Mouse (Mus musculus) midbrain, embryonic 12.5 days (tissue): ENCODE data around the gene Lypd8. TPM values are rescaled to one million over a fixed set of nuclear protein-coding genes. Genes with fewer than 3 reads are reported as not detected.

Experiments used
- ATAC-seq: fragments of 200-750 bp; cut with Nextera tagmentation; 2 replicates; pipeline ENCODE4 v1.8.0; 2017; ENCODE audit warnings: low read depth, moderate TSS enrichment, moderate library complexity; ENCODE audit not compliant: low FRiP score
- H3K27ac ChIP-seq: fragments of 300-500 bp; sonication (generic); replicated peaks from 2 replicates; pipeline ENCODE4 v1.5.1; 2016; ENCODE audit warnings: mild to moderate bottlenecking
- H3K27me3 ChIP-seq: fragments of 300-500 bp; sonication (generic); 2 replicates; pipeline ENCODE4 v1.6.1; 2016; ENCODE audit warnings: mild to moderate bottlenecking
- H3K36me3 ChIP-seq: fragments of 300-500 bp; sonication (generic); 2 replicates; pipeline ENCODE4 v1.6.1; 2016
- H3K4me1 ChIP-seq: fragments of 300-500 bp; sonication (generic); 2 replicates; pipeline ENCODE4 v1.6.1; 2016
- H3K4me2 ChIP-seq: fragments of 300-500 bp; sonication (generic); replicated peaks from 2 replicates; pipeline ENCODE4 v1.6.1; 2016; ENCODE audit warnings: mild to moderate bottlenecking, moderate library complexity
- H3K4me3 ChIP-seq: fragments of 300-500 bp; sonication (generic); 2 replicates; pipeline ENCODE4 v1.5.1; 2016; ENCODE audit warnings: mild to moderate bottlenecking
- H3K9ac ChIP-seq: fragments of 300-500 bp; sonication (generic); replicated peaks from 2 replicates; pipeline ENCODE4 v1.6.1; 2016; ENCODE audit warnings: mild to moderate bottlenecking, moderate library complexity
- H3K9me3 ChIP-seq: fragments of 300-500 bp; sonication (generic); 2 replicates; pipeline ENCODE4 v1.6.1; 2016; ENCODE audit warnings: mild to moderate bottlenecking
- WGBS: fragments of 180-500 bp; shearing (Covaris S2); methylation state at CpG from one replicate; pipeline ENCODE4 v1.1.7; 2016; 5-methylcytosine and 5-hydroxymethylcytosine counted together
- polyA plus RNA-seq: library from polyadenylated mRNA; unstranded; fragments of >200 nt; fragmentation: Nextera tagmentation; extraction: Ambion mirVana; gene quantifications from 2 replicates; pipeline ENCODE4 v1.2.1, GENCODE M21; 2016

Gene Lypd8
- polyA plus RNA-seq, 1 experiment from 2014 or later: not detected

GRCm38 (mm10) chr11:58408066-58408465, 29.2 kb downstream of the Lypd8 start:
- H3K4me1 ChIP-seq: no peaks in the 10 kb centered on the region
- no peak overlapping the region for H3K27ac ChIP-seq
- 82% methylated on average over 3 of the region's 3 CpGs for WGBS
- H3K4me2 ChIP-seq: no peak overlapping the region
- no peak overlapping the region for H3K4me3 ChIP-seq
- no peak for ATAC-seq
- H3K27me3 ChIP-seq: no peaks in the 10 kb centered on the region
- H3K36me3 ChIP-seq: no peaks in the 10 kb centered on the region
- no peaks in the 10 kb centered on the region for H3K9me3 ChIP-seq
- H3K9ac ChIP-seq: no peak overlapping the region

GRCm38 (mm10) chr11:58418336-58418735, 39.5 kb downstream of the Lypd8 start:
- H3K27me3 ChIP-seq: no peaks in the 10 kb centered on the region
- 77% methylated on average over 3 of the region's 3 CpGs for whole genome bisulfite sequencing
- H3K4me3 ChIP-seq: no peak overlapping the region
- H3K9ac ChIP-seq: no peak overlapping the region
- no peak overlapping the region for H3K27ac ChIP-seq
- no peaks in the 10 kb centered on the region for H3K4me1 ChIP-seq
- no peaks in the 10 kb centered on the region for H3K9me3 ChIP-seq
- no peaks in the 10 kb centered on the region for H3K36me3 ChIP-seq
- no peak for ATAC-seq
- H3K4me2 ChIP-seq: no peak overlapping the region

DNA sequence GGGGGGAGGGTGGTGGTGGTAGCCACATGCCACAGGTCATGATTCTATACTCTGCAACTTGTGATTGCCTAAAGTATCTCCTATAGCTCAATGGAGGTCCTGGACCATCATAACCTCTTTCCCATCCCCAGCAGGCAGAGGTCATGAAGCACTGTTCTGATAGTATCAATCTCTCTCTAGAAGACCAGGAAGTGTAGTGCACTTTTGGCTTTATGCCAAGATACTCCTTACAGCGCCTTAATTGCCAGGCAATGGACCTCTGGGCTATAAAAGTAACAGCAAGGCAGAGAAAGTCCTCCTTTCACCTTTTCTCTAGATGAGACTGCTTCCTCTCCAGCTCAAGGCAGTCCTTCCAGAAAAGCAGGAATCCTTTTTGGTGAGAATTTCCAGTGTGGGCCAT, 42.0 kb downstream of the Lypd8 start, which contains the start of gene 1810065E05Rik:
1810065E05Rik (plus strand) TSS at position 297 of the 400 bp plus-strand sequence.
- Histone ChIP-seq H3K4me3 (no peak within 1 kb of the TSS), H3K36me3 (no peaks in the 10 kb centered on the region), H3K4me1 (no peaks in the 10 kb centered on the region), H3K9ac (no peak within 1 kb of the TSS), H3K4me2 (no peak within 1 kb of the TSS), H3K27ac (no peak within 1 kb of the TSS), H3K9me3 (no peaks in the 10 kb centered on the region), H3K27me3 (no peaks in the 10 kb centered on the region)
- no peak for ATAC-seq
- WGBS: 89% methylated on average over 1 of the region's 1 CpGs

GRCm38 (mm10) chr11:58432259-58432658, 53.4 kb downstream of the Lypd8 start, which contains the start of gene Gm12253:
Gene Gm12253 (plus strand): TSS chr11:58432559.
- Histone ChIP-seq H3K36me3 (no peaks in the 10 kb centered on the region), H3K4me2 (no peak within 1 kb of the TSS), H3K9me3 (no peaks in the 10 kb centered on the region), H3K9ac (no peak within 1 kb of the TSS), H3K27me3 (no peaks in the 10 kb centered on the region), H3K4me3 (no peak within 1 kb of the TSS), H3K4me1 (no peaks in the 10 kb centered on the region), H3K27ac (no peak within 1 kb of the TSS)
- ATAC-seq: no peak
- WGBS: 98% methylated on average over 3 of the region's 3 CpGs

DNA sequence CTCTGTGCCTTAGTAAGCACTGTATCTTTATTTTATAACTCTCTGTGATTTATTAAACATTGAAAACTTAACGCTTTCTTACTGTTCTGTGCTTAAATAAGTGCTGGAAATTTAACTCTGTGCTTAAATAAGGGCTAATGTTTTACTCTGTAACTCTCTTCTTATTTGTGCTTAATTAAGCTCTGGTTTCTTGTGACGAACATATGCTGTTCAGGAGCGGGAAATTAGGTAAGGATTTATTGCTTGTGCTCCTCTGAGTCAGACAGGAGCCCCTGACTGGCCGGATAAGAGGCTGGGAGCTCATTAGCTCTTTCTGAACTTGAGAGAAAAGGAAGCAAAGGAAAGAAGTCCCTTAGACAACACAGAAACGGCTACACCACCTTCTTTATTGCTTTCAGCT, 59.0 kb downstream of the Lypd8 start:
- Histone ChIP-seq H3K36me3 (no peaks in the 10 kb centered on the region), H3K9ac (no peak overlapping the region), H3K9me3 (no peaks in the 10 kb centered on the region), H3K4me2 (no peak overlapping the region), H3K27ac (no peak overlapping the region), H3K4me3 (no peak overlapping the region), H3K27me3 (no peaks in the 10 kb centered on the region), H3K4me1 (no peaks in the 10 kb centered on the region)
- ATAC-seq: no peak
- WGBS: 71% methylated on average over 5 of the region's 5 CpGs

Other genes starting within 250 kb of the Lypd8 start
- 22.9 and 23.9 TPM in 2 replicates for gene Gemin5, start 210.5 kb upstream of the Lypd8 start, polyA plus RNA-seq
- 105 and 106 TPM in 2 replicates for gene Mrpl22, start 207.4 kb upstream of the Lypd8 start, polyA plus RNA-seq
- gene Igtp, start 179.5 kb upstream of the Lypd8 start, polyA plus RNA-seq: 1.8 and 1.9 TPM in 2 replicates
- gene Irgm2, start 179.4 kb upstream of the Lypd8 start, polyA plus RNA-seq: 0.55 and 0.97 TPM in 2 replicates
- 0.14 TPM in 1 of 2 replicates, not detected in the other for gene 4930438A08Rik, start 104.2 kb upstream of the Lypd8 start, polyA plus RNA-seq
- gene Zfp692, start 72.0 kb upstream of the Lypd8 start, polyA plus RNA-seq: 26.4 and 28.5 TPM in 2 replicates
- 33.9 and 35.9 TPM in 2 replicates for gene Zfp672, start 48.7 kb upstream of the Lypd8 start, polyA plus RNA-seq
- 50.6 and 51.0 TPM in 2 replicates for gene Sh3bp5l, start 48.3 kb upstream of the Lypd8 start, polyA plus RNA-seq
- gene 1810065E05Rik, start 42.1 kb downstream of the Lypd8 start, polyA plus RNA-seq: not detected in 2 replicates
- gene Gm12253, start 53.5 kb downstream of the Lypd8 start, polyA plus RNA-seq: not detected in 2 replicates
- not detected in 2 replicates for gene Lypd9, start 73.9 kb downstream of the Lypd8 start, polyA plus RNA-seq
- not detected in 2 replicates for gene Olfr30, start 83.2 kb downstream of the Lypd8 start, polyA plus RNA-seq
- not detected in 2 replicates for gene Olfr332, start 113.5 kb downstream of the Lypd8 start, polyA plus RNA-seq
- not detected in 2 replicates for gene Olfr331, start 123.5 kb downstream of the Lypd8 start, polyA plus RNA-seq
- gene Olfr330, start 155.8 kb downstream of the Lypd8 start, polyA plus RNA-seq: not detected in 2 replicates
- gene Olfr329-ps, start 167.4 kb downstream of the Lypd8 start, polyA plus RNA-seq: not detected in 2 replicates
- gene Olfr328, start 176.6 kb downstream of the Lypd8 start, polyA plus RNA-seq: 0.08 and 0.14 TPM in 2 replicates
- not detected in 2 replicates for gene Olfr224, start 191.5 kb downstream of the Lypd8 start, polyA plus RNA-seq
- not detected in 2 replicates for gene Olfr325, start 198.7 kb downstream of the Lypd8 start, polyA plus RNA-seq
- not detected in 2 replicates for gene Olfr324, start 216.1 kb downstream of the Lypd8 start, polyA plus RNA-seq
- gene 2210407C18Rik, start 237.0 kb downstream of the Lypd8 start, polyA plus RNA-seq: not detected in 2 replicates